Mouse (Mus musculus) kidney, postnatal 36 days (tissue): ENCODE data around the gene Mylk4.

Experiments used
- DNase-seq, 2 experiments: peaks; one replicate each; pipeline ENCODE4 v3.0.0; 2021 to 2022; ENCODE audit warnings: mixed read lengths in 2 of 2

Gene Mylk4

GRCm38 (mm10) chr13:32706651-32707288 is 77.0 kb downstream of the Mylk4 start:
- DNase-seq = no peak

GRCm38 (mm10) chr13:32705315-32705714 is 78.4 kb downstream of the Mylk4 start:
- DNase-seq = no peak

- DNase-seq = no peak
These were observed 78.8 kb downstream of the Mylk4 start for GRCm38 (mm10) chr13:32704911-32705310.

GRCm38 (mm10) chr13:32701564-32701963 is 82.2 kb downstream of the Mylk4 start:
- DNase-seq = no peak

GRCm38 (mm10) chr13:32699376-32699775 is 84.4 kb downstream of the Mylk4 start:
- no peak for DNase-seq

GRCm38 (mm10) chr13:32698956-32699355 is 84.8 kb downstream of the Mylk4 start:
- DNase-seq = no peak

GRCm38 (mm10) chr13:32693886-32694455 is 89.8 kb downstream of the Mylk4 start:
- DNase-seq = no peak

- DNase-seq = no peak
These were observed 91.2 kb downstream of the Mylk4 start for GRCm38 (mm10) chr13:32692563-32692962.

GRCm38 (mm10) chr13:32690279-32690678 is 93.5 kb downstream of the Mylk4 start:
- DNase-seq = no peak

- DNase-seq = peak; percentile 62 to 80
These were observed 102.8 kb downstream of the Mylk4 start for GRCm38 (mm10) chr13:32680868-32681515.

GRCm38 (mm10) chr13:32680121-32680551 is 103.6 kb downstream of the Mylk4 start:
- DNase-seq = no peak

GRCm38 (mm10) chr13:32678998-32679397 is 104.8 kb downstream of the Mylk4 start:
- DNase-seq = no peak

- no peak for DNase-seq
These were observed 113.0 kb downstream of the Mylk4 start for GRCm38 (mm10) chr13:32670782-32671181.

GRCm38 (mm10) chr13:32668296-32668695 is 115.5 kb downstream of the Mylk4 start:
- DNase-seq = no peak

- no peak for DNase-seq
These were observed 116.4 kb downstream of the Mylk4 start for GRCm38 (mm10) chr13:32667386-32667785.

GRCm38 (mm10) chr13:32662041-32662440 is 121.7 kb downstream of the Mylk4 start:
- peak; percentile 40 to 60 for DNase-seq

- peak; percentile 7 to 24 for DNase-seq
These were observed 123.5 kb downstream of the Mylk4 start for GRCm38 (mm10) chr13:32660294-32660693.

GRCm38 (mm10) chr13:32659271-32659670 is 124.5 kb downstream of the Mylk4 start:
- DNase-seq = no peak

GRCm38 (mm10) chr13:32657583-32657982 is 126.2 kb downstream of the Mylk4 start:
- no peak for DNase-seq
